Mouse (Mus musculus) limb, embryonic 12.5 days (tissue): ENCODE data around the gene Egflam. TPM values are rescaled to one million over a fixed set of nuclear protein-coding genes. Genes with fewer than 3 reads are reported as not detected.

Experiments used
- ATAC-seq: fragments of 200-750 bp; cut with Nextera tagmentation; 2 replicates; pipeline ENCODE4 v1.8.0; 2017; ENCODE audit warnings: low read depth, moderate TSS enrichment; ENCODE audit not compliant: insufficient number of reproducible peaks, insufficient read depth, low FRiP score, low TSS enrichment
- H3K27ac ChIP-seq: fragments of 300-500 bp; sonication (generic); 2 replicates; pipeline ENCODE4 v1.5.1; 2016; ENCODE audit warnings: mild to moderate bottlenecking, moderate library complexity
- H3K27me3 ChIP-seq: fragments of 300-500 bp; sonication (generic); 2 replicates; pipeline ENCODE4 v1.6.1; 2016; ENCODE audit warnings: mild to moderate bottlenecking, moderate library complexity
- H3K36me3 ChIP-seq: fragments of 300-500 bp; sonication (generic); 2 replicates; pipeline ENCODE4 v1.6.1; 2016; ENCODE audit warnings: mild to moderate bottlenecking, moderate library complexity
- H3K4me1 ChIP-seq: fragments of 300-500 bp; sonication (generic); replicated peaks from 2 replicates; pipeline ENCODE4 v1.6.1; 2016
- H3K4me2 ChIP-seq: fragments of 300-500 bp; sonication (generic); 2 replicates; pipeline ENCODE4 v1.6.1; 2016; ENCODE audit warnings: mild to moderate bottlenecking, moderate library complexity
- H3K4me3 ChIP-seq: fragments of 300-500 bp; sonication (generic); replicated peaks from 2 replicates; pipeline ENCODE4 v1.5.1; 2016; ENCODE audit warnings: mild to moderate bottlenecking
- H3K9ac ChIP-seq: fragments of 300-500 bp; sonication (generic); replicated peaks from 2 replicates; pipeline ENCODE4 v1.6.1; 2016; ENCODE audit warnings: mild to moderate bottlenecking, moderate library complexity
- H3K9me3 ChIP-seq: fragments of 300-500 bp; sonication (generic); 2 replicates; pipeline ENCODE4 v1.6.1; 2016; ENCODE audit warnings: mild to moderate bottlenecking, moderate library complexity
- WGBS: fragments of 180-500 bp; shearing (Covaris S2); methylation state at CpG from one replicate; pipeline ENCODE4 v1.1.7; 2016; 5-methylcytosine and 5-hydroxymethylcytosine counted together
- polyA plus RNA-seq: library from polyadenylated mRNA; unstranded; fragments of >200 nt; fragmentation: Nextera tagmentation; extraction: Ambion mirVana; gene quantifications from 2 replicates; pipeline ENCODE4 v1.2.1, GENCODE M21; 2016

Egflam gene
- polyA plus RNA-seq, 1 experiment from 2014 or later: 19.6 TPM

DNA sequence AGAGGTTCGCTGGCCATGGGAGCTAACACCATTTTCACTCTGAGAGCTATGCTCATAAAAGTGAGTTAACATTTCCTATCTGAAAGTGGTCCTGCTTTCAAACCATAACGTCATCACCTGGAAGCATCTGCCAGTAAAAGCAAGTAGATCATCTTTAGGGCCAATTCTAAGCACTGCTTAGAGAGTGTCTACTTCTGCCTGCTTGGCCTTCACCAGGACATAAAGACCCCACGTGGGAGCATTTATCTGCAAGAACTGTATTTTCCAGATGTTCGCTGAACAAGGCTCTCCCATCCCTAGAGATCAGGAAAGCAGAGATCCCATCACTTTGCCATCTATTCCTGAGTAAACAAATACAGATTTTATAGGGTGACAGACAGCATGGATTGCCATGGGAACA, 108.2 kb downstream of the Egflam start:
- no peak overlapping the region for H3K4me3 ChIP-seq
- no peaks in the 10 kb centered on the region for H3K9me3 ChIP-seq
- H3K4me2 ChIP-seq: no peak overlapping the region
- H3K9ac ChIP-seq: no peak overlapping the region
- 62% methylated on average over 4 of the region's 4 CpGs for WGBS
- no peaks in the 10 kb centered on the region for H3K36me3 ChIP-seq
- no peak overlapping the region for H3K27ac ChIP-seq
- peaks cover 11% of the 10 kb centered on the region for H3K4me1 ChIP-seq
- H3K27me3 ChIP-seq: no peaks in the 10 kb centered on the region
- ATAC-seq: no peak

DNA sequence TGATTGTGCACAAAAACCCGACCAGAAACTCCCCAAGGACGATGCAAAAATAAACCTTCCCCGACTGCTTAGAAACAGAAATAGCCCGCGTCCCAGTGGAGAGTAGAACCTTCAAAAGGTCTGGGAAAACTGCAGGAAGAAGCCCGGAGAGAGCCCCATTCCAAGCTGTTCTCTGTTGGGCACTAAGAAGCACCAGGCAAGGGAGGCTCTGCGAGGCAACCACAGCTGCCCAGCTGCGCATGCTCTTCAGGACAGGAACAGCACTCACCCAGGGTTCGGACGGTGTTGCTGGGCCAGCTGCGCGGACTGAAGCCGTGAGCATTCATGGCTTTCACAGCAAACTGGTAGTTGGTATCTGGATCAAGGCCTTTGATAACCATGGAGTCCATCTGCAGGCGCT, 108.7 kb downstream of the Egflam start:
- H3K36me3 ChIP-seq: no peaks in the 10 kb centered on the region
- no peak overlapping the region for H3K4me2 ChIP-seq
- no peak overlapping the region for H3K27ac ChIP-seq
- no peak for ATAC-seq
- no peak overlapping the region for H3K4me3 ChIP-seq
- H3K9me3 ChIP-seq: no peaks in the 10 kb centered on the region
- no peaks in the 10 kb centered on the region for H3K27me3 ChIP-seq
- 60% methylated on average over 14 of the region's 14 CpGs for WGBS
- H3K9ac ChIP-seq: no peak overlapping the region
- peaks cover 11% of the 10 kb centered on the region for H3K4me1 ChIP-seq

DNA sequence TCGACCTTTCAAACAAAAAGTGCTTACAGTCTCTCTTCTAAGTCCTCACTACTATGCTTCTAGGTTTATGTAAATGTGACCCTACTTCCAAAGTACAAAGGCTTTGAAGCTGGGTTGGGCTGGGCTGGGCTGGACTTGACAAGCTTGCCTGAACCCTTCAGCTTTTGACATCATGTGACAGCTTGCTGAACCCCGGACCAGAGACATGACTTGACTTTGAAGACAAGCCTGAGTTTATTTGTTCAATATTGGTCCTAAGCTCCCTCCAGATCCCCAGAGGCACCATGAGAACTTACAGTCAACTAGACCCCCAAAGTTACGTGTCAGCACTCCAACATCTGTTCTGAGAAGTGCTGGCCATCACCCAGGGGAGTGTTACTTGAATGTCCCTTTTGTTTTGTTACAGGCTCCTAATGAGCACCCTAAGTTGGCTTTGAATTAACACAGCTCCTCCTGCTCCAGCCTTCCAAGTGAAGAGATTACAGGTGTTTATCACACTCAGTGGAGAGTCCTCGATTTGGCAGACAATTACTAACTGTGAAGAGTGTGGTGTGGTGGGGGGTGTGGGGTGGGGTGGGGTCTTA, 109.3 kb downstream of the Egflam start:
- Histone ChIP-seq H3K4me3 (no peak overlapping the region), H3K4me2 (no peak overlapping the region), H3K27ac (no peak overlapping the region), H3K9ac (no peak overlapping the region), H3K9me3 (no peaks in the 10 kb centered on the region), H3K36me3 (no peaks in the 10 kb centered on the region), H3K4me1 (peaks cover 11% of the 10 kb centered on the region), H3K27me3 (no peaks in the 10 kb centered on the region)
- no peak for ATAC-seq
- WGBS: 37% methylated on average over 4 of the region's 4 CpGs

GRCm38 (mm10) chr15:7287911-7288310, 110.3 kb downstream of the Egflam start:
- Histone ChIP-seq H3K4me2 (no peak overlapping the region), H3K36me3 (no peaks in the 10 kb centered on the region; the same call in 1 of the 2 replicates), H3K4me1 (peaks cover 11% of the 10 kb centered on the region), H3K9ac (no peak overlapping the region), H3K4me3 (no peak overlapping the region), H3K27me3 (no peaks in the 10 kb centered on the region), H3K9me3 (no peaks in the 10 kb centered on the region), H3K27ac (no peak overlapping the region)
- WGBS: 84% methylated on average over 3 of the region's 3 CpGs
- ATAC-seq: no peak

GRCm38 (mm10) chr15:7281579-7281978, 116.6 kb downstream of the Egflam start:
- no peak overlapping the region for H3K27ac ChIP-seq
- no peak for ATAC-seq
- no peak overlapping the region for H3K4me2 ChIP-seq
- no peaks in the 10 kb centered on the region for H3K4me1 ChIP-seq
- H3K9me3 ChIP-seq: no peaks in the 10 kb centered on the region
- H3K4me3 ChIP-seq: no peak overlapping the region
- H3K9ac ChIP-seq: no peak overlapping the region
- whole genome bisulfite sequencing: 73% methylated on average over 6 of the region's 6 CpGs
- H3K27me3 ChIP-seq: no peaks in the 10 kb centered on the region
- no peaks in the 10 kb centered on the region; the same call in 1 of the 2 replicates for H3K36me3 ChIP-seq

DNA sequence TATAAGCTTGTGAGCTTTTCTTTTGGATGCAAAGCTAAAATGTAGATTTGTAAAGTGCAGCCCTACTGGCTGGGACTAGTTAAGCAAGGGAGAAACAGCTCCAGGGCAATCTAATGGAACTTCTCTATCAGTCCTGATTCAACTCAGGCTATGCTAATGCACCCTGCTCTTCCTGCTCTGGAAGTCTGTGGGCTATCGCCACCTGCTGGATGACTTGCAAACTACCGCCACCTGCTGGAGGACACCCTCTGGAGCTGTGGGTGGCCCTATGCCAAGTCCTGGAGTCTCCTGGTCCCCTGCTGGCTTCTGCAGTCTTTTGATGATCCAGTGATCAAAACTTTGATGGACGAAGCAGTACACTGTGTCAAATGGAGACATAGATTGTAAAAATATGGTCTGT, 134.4 kb downstream of the Egflam start:
- Histone ChIP-seq H3K4me3 (no peak overlapping the region), H3K27ac (no peak overlapping the region), H3K4me1 (no peaks in the 10 kb centered on the region), H3K9me3 (no peaks in the 10 kb centered on the region), H3K9ac (no peak overlapping the region), H3K36me3 (no peaks in the 10 kb centered on the region), H3K27me3 (no peaks in the 10 kb centered on the region), H3K4me2 (no peak overlapping the region)
- WGBS: 6% methylated on average over 3 of the region's 3 CpGs
- ATAC-seq: no peak; the same call in 1 of the 2 replicates

DNA sequence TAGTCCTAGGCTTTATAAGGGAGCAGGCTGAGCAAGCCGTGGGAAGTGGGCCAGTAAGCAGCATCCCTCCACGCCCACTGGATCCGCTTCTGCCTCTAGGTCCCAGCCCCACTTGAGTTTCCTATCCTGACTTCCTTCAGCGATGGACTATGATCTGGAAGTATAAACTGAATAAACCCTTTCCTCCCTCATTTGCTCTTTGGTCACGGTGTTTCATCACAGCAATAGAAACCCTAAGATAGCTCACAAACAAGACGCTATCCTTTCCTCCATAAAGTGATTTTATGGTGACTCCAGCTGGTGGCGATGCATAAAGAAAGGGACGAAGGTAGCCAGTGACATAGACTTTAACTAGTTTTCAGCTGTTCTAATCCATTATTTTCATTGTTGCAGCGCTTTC, 134.9 kb downstream of the Egflam start:
- no peaks in the 10 kb centered on the region for H3K27me3 ChIP-seq
- no peak overlapping the region for H3K4me2 ChIP-seq
- H3K27ac ChIP-seq: no peak overlapping the region
- no peaks in the 10 kb centered on the region for H3K9me3 ChIP-seq
- no peak overlapping the region for H3K4me3 ChIP-seq
- no peaks in the 10 kb centered on the region for H3K4me1 ChIP-seq
- no peak for ATAC-seq
- WGBS: 88% methylated on average over 9 of the region's 9 CpGs
- H3K36me3 ChIP-seq: no peaks in the 10 kb centered on the region
- H3K9ac ChIP-seq: no peak overlapping the region

- no peaks in the 10 kb centered on the region for H3K9me3 ChIP-seq
- H3K4me3 ChIP-seq: no peak overlapping the region
- no peaks in the 10 kb centered on the region for H3K4me1 ChIP-seq
- H3K27ac ChIP-seq: no peak overlapping the region
- no peak for ATAC-seq
- no peak overlapping the region for H3K9ac ChIP-seq
- H3K36me3 ChIP-seq: no peaks in the 10 kb centered on the region
- WGBS: 79% methylated on average over 1 of the region's 1 CpGs
- H3K27me3 ChIP-seq: no peaks in the 10 kb centered on the region
- H3K4me2 ChIP-seq: no peak overlapping the region
Measured at GRCm38 (mm10) chr15:7261371-7261770, 136.8 kb downstream of the Egflam start.

- WGBS: 78% methylated on average over 3 of the region's 3 CpGs
- Histone ChIP-seq H3K4me1 (no peaks in the 10 kb centered on the region), H3K9me3 (no peaks in the 10 kb centered on the region)
Measured at GRCm38 (mm10) chr15:7256577-7256976, 141.6 kb downstream of the Egflam start.

GRCm38 (mm10) chr15:7253326-7253725, 144.9 kb downstream of the Egflam start:
- no peak overlapping the region for H3K9ac ChIP-seq
- no peak for ATAC-seq
- WGBS: 94% methylated on average over 6 of the region's 6 CpGs

More at GRCm38 (mm10) chr15:7256577-7256976, 141.6 kb downstream of the Egflam start:
- Histone ChIP-seq H3K4me3 (no peak overlapping the region), H3K27me3 (no peaks in the 10 kb centered on the region), H3K36me3 (peaks cover 6% of the 10 kb centered on the region; the same call in 1 of the 2 replicates), H3K9ac (no peak overlapping the region), H3K4me2 (no peak overlapping the region), H3K27ac (no peak overlapping the region)
- ATAC-seq: no peak

GRCm38 (mm10) chr15:7252106-7252636, 146.0 kb downstream of the Egflam start:
- WGBS: 88% methylated on average over 12 of the region's 12 CpGs
- Histone ChIP-seq H3K9ac (no peak overlapping the region), H3K4me2 (no peak overlapping the region), H3K27me3 (no peaks in the 10 kb centered on the region), H3K9me3 (0 out of 2 replicates have a peak, but pooled peaks cover 8% of the 10 kb centered on the region), H3K4me3 (no peak overlapping the region), H3K4me1 (no peaks in the 10 kb centered on the region), H3K27ac (no peak overlapping the region), H3K36me3 (peaks cover 29% of the 10 kb centered on the region)
- ATAC-seq: no peak

More at GRCm38 (mm10) chr15:7253326-7253725, 144.9 kb downstream of the Egflam start:
- Histone ChIP-seq H3K27me3 (no peaks in the 10 kb centered on the region), H3K9me3 (0 out of 2 replicates have a peak, but pooled peaks cover 8% of the 10 kb centered on the region), H3K27ac (no peak overlapping the region), H3K36me3 (peaks cover 29% of the 10 kb centered on the region), H3K4me1 (no peaks in the 10 kb centered on the region), H3K4me2 (no peak overlapping the region), H3K4me3 (no peak overlapping the region)

- WGBS: 95% methylated on average over 9 of the region's 9 CpGs
- Histone ChIP-seq H3K4me2 (no peak overlapping the region), H3K4me1 (no peaks in the 10 kb centered on the region), H3K27me3 (no peaks in the 10 kb centered on the region), H3K9me3 (0 out of 2 replicates have a peak, but pooled peaks cover 8% of the 10 kb centered on the region), H3K9ac (no peak overlapping the region), H3K4me3 (no peak overlapping the region), H3K27ac (no peak overlapping the region), H3K36me3 (peaks cover 29% of the 10 kb centered on the region)
- no peak for ATAC-seq
Measured at GRCm38 (mm10) chr15:7251042-7251441, 147.2 kb downstream of the Egflam start.
